Mouse (Mus musculus) heart, adult 2 months (tissue): ENCODE data around the gene 1810055G02Rik. TPM values are rescaled to one million over a fixed set of nuclear protein-coding genes. Genes with fewer than 3 reads are reported as not detected.

Source experiments
- DNase-seq, 2 experiments: peaks; one replicate each; pipeline ENCODE4 v3.0.0; 2021
- H3K27ac ChIP-seq: fragments of 200-600 bp; 2 replicates; pipeline ENCODE4 v1.8.1; 2022
- H3K27me3 ChIP-seq: fragments of 200-500 bp; 2 replicates; pipeline ENCODE4 v1.6.1; 2012; ENCODE audit warnings: mild to moderate bottlenecking, low read length, inconsistent platforms, mixed read lengths; ENCODE audit not compliant: control insufficient read depth, insufficient read depth
- H3K36me3 ChIP-seq: fragments of 200-500 bp; 2 replicates; pipeline ENCODE4 v1.6.1; 2012; ENCODE audit warnings: low read length, inconsistent platforms; ENCODE audit not compliant: control insufficient read depth, insufficient read depth
- H3K4me1 ChIP-seq: fragments of 200-500 bp; 2 replicates; pipeline ENCODE4 v1.6.1; 2011; ENCODE audit warnings: low read length; ENCODE audit not compliant: control insufficient read depth, insufficient read depth
- H3K4me3 ChIP-seq: fragments of 200-600 bp; 2 replicates; pipeline ENCODE4 v1.8.1; 2022
- H3K79me2 ChIP-seq: fragments of 200-500 bp; replicated peaks from 2 replicates; pipeline ENCODE4 v1.6.1; 2012; ENCODE audit warnings: mild to moderate bottlenecking, inconsistent platforms, low read length, moderate library complexity, mixed read lengths; ENCODE audit not compliant: control insufficient read depth, insufficient read depth
- H3K9ac ChIP-seq: fragments of 200-500 bp; 2 replicates; pipeline ENCODE4 v1.6.1; 2012; ENCODE audit warnings: low read depth, mild to moderate bottlenecking, control low read depth, inconsistent platforms, low read length, mixed read lengths
- CTCF ChIP-seq: fragments of 200-600 bp; IDR thresholded peaks from 2 replicates; pipeline ENCODE4 v1.8.1; 2022; ENCODE audit warnings: antibody characterized with exemption, mild to moderate bottlenecking, moderate library complexity
- EP300 ChIP-seq: fragments of 200-500 bp; IDR thresholded peaks from 2 replicates; pipeline ENCODE4 v1.6.1; 2011; ENCODE audit warnings: low read depth, low read length, control low read depth; ENCODE audit not compliant: insufficient read depth
- POLR2A ChIP-seq: fragments of 200-500 bp; IDR thresholded peaks from 2 replicates; pipeline ENCODE4 v1.6.1; 2011; ENCODE audit warnings: mild to moderate bottlenecking, low read depth, low read length, control low read depth; ENCODE audit not compliant: insufficient read depth
- WGBS: fragments of 180-500 bp; shearing (Covaris S2); methylation state at CpG from one replicate; pipeline ENCODE4 v1.1.7; 2018; 5-methylcytosine and 5-hydroxymethylcytosine counted together
- intact Hi-C: fragments of 180-260 bp; cut with DNase I; formaldehyde crosslinking; loops from one replicate; pipeline ENCODE4 v1.15.1; 2025
- polyA plus RNA-seq: library from polyadenylated mRNA; depleted of rRNA; stranded (reverse); fragments of >200 nt; gene quantifications from 2 replicates; pipeline ENCODE4 v1.2.3, GENCODE M21; 2012
- total RNA-seq, 2 experiments: library from RNA; stranded (reverse); gene quantifications; 2 replicates each; pipeline ENCODE4 v1.2.3; 2021

Gene 1810055G02Rik
- total and polyA plus RNA-seq, 3 experiments: 8.1 to 17.9 (median 8.3) TPM

- Histone ChIP-seq H3K4me3 (no peak overlapping the region), H3K27ac (no peak overlapping the region), H3K9ac (no peak overlapping the region), H3K27me3 (no peaks in the 10 kb centered on the region), H3K79me2 (no peaks in the 10 kb centered on the region), H3K4me1 (peaks cover 2% of the 10 kb centered on the region; the same call in 1 of the 2 replicates), H3K36me3 (no peaks in the 10 kb centered on the region)
- no peak for TF ChIP-seq POLR2A
- no peak for TF ChIP-seq EP300
- TF ChIP-seq CTCF: no peak
- WGBS: 82% methylated on average over 7 of the region's 7 CpGs
- intact Hi-C loops: no loop called here
- DNase-seq: no peak
These were observed 10.1 kb upstream of the 1810055G02Rik start for GRCm38 (mm10) chr19:3698035-3698434.

- Histone ChIP-seq H3K9ac (no peak overlapping the region), H3K4me3 (no peak overlapping the region), H3K27ac (no peak overlapping the region), H3K36me3 (no peaks in the 10 kb centered on the region), H3K79me2 (no peaks in the 10 kb centered on the region), H3K4me1 (peaks cover 2% of the 10 kb centered on the region; the same call in 1 of the 2 replicates), H3K27me3 (no peaks in the 10 kb centered on the region)
- no peak for TF ChIP-seq POLR2A
- peak; percentile 46; the same call in 1 of the 2 replicates for TF ChIP-seq EP300
- TF ChIP-seq CTCF: peak; percentile 79
- intact Hi-C loops: loop anchor here (1.0 kb wide), 1 partner anchor 75 kb away; no protein-coding TSS in a partner anchor
- peak; percentile 83 to 88 for DNase-seq
- 47% methylated on average over 6 of the region's 6 CpGs for WGBS
These were observed 8.3 kb upstream of the 1810055G02Rik start for GRCm38 (mm10) chr19:3699508-3700438.

- intact Hi-C loops: loop anchor here (2.0 kb wide), 1 partner anchor 16 kb away; no protein-coding TSS in a partner anchor
- no peaks in the 10 kb centered on the region for H3K36me3 ChIP-seq
- TF ChIP-seq EP300 (no peak), POLR2A (no peak), CTCF (no peak)
- WGBS: 87% methylated on average over 4 of the region's 4 CpGs
- H3K27ac ChIP-seq: no peak overlapping the region
- no peak overlapping the region for H3K4me3 ChIP-seq
- peaks cover 4% of the 10 kb centered on the region for H3K4me1 ChIP-seq
- H3K9ac ChIP-seq: no peak overlapping the region
- no peaks in the 10 kb centered on the region for H3K79me2 ChIP-seq
- H3K27me3 ChIP-seq: no peaks in the 10 kb centered on the region
- no peak for DNase-seq
These were observed 5.6 kb upstream of the 1810055G02Rik start for GRCm38 (mm10) chr19:3702460-3702859.

- H3K4me3 ChIP-seq: no peak overlapping the region
- 76% methylated on average over 1 of the region's 1 CpGs for WGBS
- TF ChIP-seq EP300: no peak
- TF ChIP-seq POLR2A: no peak
- TF ChIP-seq CTCF: peak; percentile 59
- H3K27ac ChIP-seq: no peak overlapping the region
- no peaks in the 10 kb centered on the region for H3K79me2 ChIP-seq
- no peak for DNase-seq
- no peaks in the 10 kb centered on the region for H3K36me3 ChIP-seq
- no peak overlapping the region for H3K9ac ChIP-seq
- no peaks in the 10 kb centered on the region for H3K27me3 ChIP-seq
- H3K4me1 ChIP-seq: peaks cover 2% of the 10 kb centered on the region
- intact Hi-C loops: no loop called here
These were observed 1.8 kb upstream of the 1810055G02Rik start for GRCm38 (mm10) chr19:3706258-3706657.

GRCm38 (mm10) chr19:3707553-3707952 lies 540 bp upstream of the 1810055G02Rik start:
- DNase-seq: no peak
- intact Hi-C loops: no loop called here
- Histone ChIP-seq H3K27me3 (no peaks in the 10 kb centered on the region), H3K27ac (peak overlapping the region; percentile 92), H3K9ac (peak overlapping the region; percentile 52), H3K79me2 (no peaks in the 10 kb centered on the region), H3K36me3 (no peaks in the 10 kb centered on the region), H3K4me1 (peaks cover 2% of the 10 kb centered on the region), H3K4me3 (peak overlapping the region; percentile 92)
- no peak for TF ChIP-seq CTCF
- TF ChIP-seq POLR2A: no peak
- no peak for TF ChIP-seq EP300
- WGBS: 36% methylated on average over 10 of the region's 10 CpGs
